Mouse (Mus musculus) MEL (cell line): Measurements from ENCODE around the gene Sri. TPM values are rescaled to one million over a fixed set of nuclear protein-coding genes. Genes with fewer than 3 reads are reported as not detected.
A peak's percentile ranks its signal among the peaks of the same experiment; 100 is the strongest.

Source experiments
- DNase-seq: peaks from one replicate; pipeline ENCODE4 v3.0.0; 2011; ENCODE audit warnings: low read depth, low spot score
- H3K27ac ChIP-seq: 2 replicates; pipeline ENCODE4 v1.5.1; 2012; ENCODE audit warnings: low read depth, mild to moderate bottlenecking, control low read depth, low read length, moderate library complexity; ENCODE audit not compliant: control insufficient read depth
- H3K27me3 ChIP-seq, 2 experiments: fragments of 150-350 bp in 1 of 2; sonication (generic) in 1 of 2; 2 replicates each; pipeline ENCODE4 v1.6.1; 2012; ENCODE audit warnings: low read length in 2 of 2, mild to moderate bottlenecking in 2 of 2, improper control_type of control experiment in 1 of 2, moderate library complexity in 1 of 2; ENCODE audit not compliant: insufficient read depth in 2 of 2, control insufficient read depth in 1 of 2
- H3K36me3 ChIP-seq, 2 experiments: 2 replicates each; pipeline ENCODE4 v1.6.1; 2012 to 2014; ENCODE audit warnings: low read length in 2 of 2, improper control_type of control experiment in 1 of 2, inconsistent platforms in 1 of 2, mild to moderate bottlenecking in 1 of 2; ENCODE audit not compliant: insufficient read depth in 2 of 2, control insufficient read depth in 1 of 2
- H3K4me1 ChIP-seq, 2 experiments: fragments of 150-350 bp in 1 of 2; sonication (generic) in 1 of 2; 2 replicates each; pipeline ENCODE4 v1.6.1; 2012; ENCODE audit warnings: low read length in 2 of 2, improper control_type of control experiment in 1 of 2, mild to moderate bottlenecking in 1 of 2; ENCODE audit not compliant: insufficient read depth in 2 of 2, control insufficient read depth in 1 of 2
- H3K4me3 ChIP-seq, 2 experiments: fragments of 150-350 bp in 1 of 2; sonication (generic) in 1 of 2; 2 replicates each; pipeline ENCODE4 v1.5.1; 2012; ENCODE audit warnings: low read depth in 2 of 2, low read length in 2 of 2, mild to moderate bottlenecking in 2 of 2, moderate library complexity in 2 of 2, control low read depth in 1 of 2, improper control_type of control experiment in 1 of 2; ENCODE audit not compliant: control insufficient read depth in 1 of 2, insufficient read depth in 1 of 2
- H3K79me2 ChIP-seq: 2 replicates; pipeline ENCODE4 v1.6.1; 2012; ENCODE audit warnings: mild to moderate bottlenecking, low read length, moderate library complexity; ENCODE audit not compliant: control insufficient read depth, poor library complexity, insufficient read depth
- H3K9ac ChIP-seq: 2 replicates; pipeline ENCODE4 v1.6.1; 2012; ENCODE audit warnings: low read depth, mild to moderate bottlenecking, control low read depth, low read length, moderate library complexity; ENCODE audit not compliant: control insufficient read depth, poor library complexity, severe bottlenecking
- H3K9me3 ChIP-seq: fragments of 150-350 bp; sonication (generic); replicated peaks from 2 replicates; pipeline ENCODE4 v1.6.1; 2012; ENCODE audit warnings: mild to moderate bottlenecking, low read length, improper control_type of control experiment, moderate library complexity; ENCODE audit not compliant: insufficient read depth
- BHLHE40 ChIP-seq: IDR thresholded peaks from 2 replicates; pipeline ENCODE4 v1.6.1; 2012; ENCODE audit warnings: low read depth, mild to moderate bottlenecking, inconsistent platforms, low read length, improper control_type of control experiment, borderline replicate concordance
- CHD1 ChIP-seq: IDR thresholded peaks from 2 replicates; pipeline ENCODE4 v1.6.1; 2012; ENCODE audit warnings: low read depth, mild to moderate bottlenecking, inconsistent platforms, low read length, improper control_type of control experiment
- CHD2 ChIP-seq: IDR thresholded peaks from 2 replicates; pipeline ENCODE4 v1.6.1; 2011; ENCODE audit warnings: low read length, improper control_type of control experiment
- E2F4 ChIP-seq: IDR thresholded peaks from 2 replicates; pipeline ENCODE4 v1.6.1; 2011; ENCODE audit warnings: low read depth, low read length, improper control_type of control experiment, borderline replicate concordance
- EP300 ChIP-seq, 2 experiments: IDR thresholded peaks; 2 replicates each; pipeline ENCODE4 v1.6.1; 2011; ENCODE audit warnings: improper control_type of control experiment in 2 of 2, low read length in 2 of 2, low read depth in 1 of 2, mild to moderate bottlenecking in 1 of 2
- ETS1 ChIP-seq: IDR thresholded peaks from 2 replicates; pipeline ENCODE4 v1.6.1; 2012; ENCODE audit warnings: low read depth, mild to moderate bottlenecking, inconsistent platforms, low read length, improper control_type of control experiment, moderate library complexity
- GABPA ChIP-seq: IDR thresholded peaks from 2 replicates; pipeline ENCODE4 v1.6.1; 2012; ENCODE audit warnings: low read depth, mild to moderate bottlenecking, inconsistent platforms, low read length, improper control_type of control experiment, moderate library complexity
- HCFC1 ChIP-seq: IDR thresholded peaks from 2 replicates; pipeline ENCODE4 v1.6.1; 2012; ENCODE audit warnings: low read depth, mild to moderate bottlenecking, inconsistent platforms, low read length, improper control_type of control experiment, moderate library complexity
- JUND ChIP-seq: IDR thresholded peaks from 2 replicates; pipeline ENCODE4 v1.6.1; 2011; ENCODE audit warnings: low read depth, mild to moderate bottlenecking, improper control_type of control experiment, low read length
- KAT2A ChIP-seq: conservative IDR thresholded peaks from 2 replicates; pipeline ENCODE4 v1.6.1; 2012; ENCODE audit warnings: low read depth, low read length, improper control_type of control experiment, inconsistent platforms
- MAFK ChIP-seq: IDR thresholded peaks from 2 replicates; pipeline ENCODE4 v1.6.1; 2011; ENCODE audit warnings: low read depth, mild to moderate bottlenecking, low read length, improper control_type of control experiment, borderline replicate concordance
- MAX ChIP-seq: IDR thresholded peaks from 2 replicates; pipeline ENCODE4 v1.6.1; 2011; ENCODE audit warnings: low read length, improper control_type of control experiment
- MAZ ChIP-seq: IDR thresholded peaks from 2 replicates; pipeline ENCODE4 v1.6.1; 2012; ENCODE audit warnings: low read depth, mild to moderate bottlenecking, inconsistent platforms, low read length, improper control_type of control experiment
- MEF2A ChIP-seq: IDR thresholded peaks from 2 replicates; pipeline ENCODE4 v1.6.1; 2014; ENCODE audit warnings: low read depth, mild to moderate bottlenecking, inconsistent platforms, low read length, improper control_type of control experiment; ENCODE audit not compliant: poor library complexity, insufficient replicate concordance, severe bottlenecking; ENCODE audit errors: extremely low read depth
- MXI1 ChIP-seq: IDR thresholded peaks from 2 replicates; pipeline ENCODE4 v1.6.1; 2011; ENCODE audit warnings: mild to moderate bottlenecking, low read depth, low read length, improper control_type of control experiment
- MYB ChIP-seq: IDR thresholded peaks from 2 replicates; pipeline ENCODE4 v1.6.1; 2011; ENCODE audit warnings: mild to moderate bottlenecking, low read depth, low read length, improper control_type of control experiment
- NELFE ChIP-seq: IDR thresholded peaks from 2 replicates; pipeline ENCODE4 v1.6.1; 2011; ENCODE audit warnings: low read depth, low read length, improper control_type of control experiment
- NRF1 ChIP-seq: IDR thresholded peaks from 2 replicates; pipeline ENCODE4 v1.6.1; 2014; ENCODE audit warnings: low read depth, mild to moderate bottlenecking, inconsistent platforms, low read length, improper control_type of control experiment, moderate library complexity; ENCODE audit not compliant: poor library complexity, insufficient read depth, severe bottlenecking
- POLR2A ChIP-seq, 2 experiments: IDR thresholded peaks; 2 replicates each; pipeline ENCODE4 v1.6.1; 2011 to 2012; ENCODE audit warnings: low read length in 2 of 2, mild to moderate bottlenecking in 2 of 2, control low read depth in 1 of 2, improper control_type of control experiment in 1 of 2, low read depth in 1 of 2, moderate library complexity in 1 of 2; ENCODE audit not compliant: control insufficient read depth in 1 of 2, insufficient read depth in 1 of 2, poor library complexity in 1 of 2
- POLR2AphosphoS2 ChIP-seq: IDR thresholded peaks from 2 replicates; pipeline ENCODE4 v1.6.1; 2011; ENCODE audit warnings: low read length, improper control_type of control experiment
- POLR2AphosphoS5 ChIP-seq: IDR thresholded peaks from 2 replicates; pipeline ENCODE4 v1.6.1; 2012; ENCODE audit warnings: low read depth, borderline replicate concordance, mild to moderate bottlenecking, inconsistent platforms, low read length, moderate library complexity, mixed read lengths
- RAD21 ChIP-seq: IDR thresholded peaks from 2 replicates; pipeline ENCODE4 v1.6.1; 2011; ENCODE audit warnings: mild to moderate bottlenecking, low read depth, low read length, improper control_type of control experiment
- RCOR1 ChIP-seq: IDR thresholded peaks from 2 replicates; pipeline ENCODE4 v1.6.1; 2012; ENCODE audit warnings: low read depth, mild to moderate bottlenecking, inconsistent platforms, low read length, improper control_type of control experiment
- SIN3A ChIP-seq: IDR thresholded peaks from 2 replicates; pipeline ENCODE4 v1.6.1; 2012; ENCODE audit warnings: low read length, improper control_type of control experiment, inconsistent platforms
- SMC3 ChIP-seq: IDR thresholded peaks from 2 replicates; pipeline ENCODE4 v1.6.1; 2011; ENCODE audit warnings: low read depth, low read length, improper control_type of control experiment
- TAL1 ChIP-seq: IDR thresholded peaks from 2 replicates; pipeline ENCODE4 v1.6.1; 2012; ENCODE audit warnings: mild to moderate bottlenecking, inconsistent platforms, low read length, moderate library complexity, mixed read lengths
- TBP ChIP-seq: IDR thresholded peaks from 2 replicates; pipeline ENCODE4 v1.8.0; 2011; ENCODE audit warnings: low read depth, low read length, improper control_type of control experiment
- TCF12 ChIP-seq: IDR thresholded peaks from 2 replicates; pipeline ENCODE4 v1.6.1; 2014; ENCODE audit warnings: low read depth, mild to moderate bottlenecking, inconsistent platforms, low read length, improper control_type of control experiment, moderate library complexity
- UBTF ChIP-seq: IDR thresholded peaks from 2 replicates; pipeline ENCODE4 v1.6.1; 2012; ENCODE audit warnings: low read depth, mild to moderate bottlenecking, inconsistent platforms, low read length, improper control_type of control experiment, moderate library complexity, borderline replicate concordance; ENCODE audit not compliant: insufficient read depth
- USF1 ChIP-seq: IDR thresholded peaks from 2 replicates; pipeline ENCODE4 v1.6.1; 2014; ENCODE audit warnings: low read depth, mild to moderate bottlenecking, inconsistent platforms, low read length, improper control_type of control experiment, moderate library complexity
- USF2 ChIP-seq, 2 experiments: IDR thresholded peaks; 2 replicates each; pipeline ENCODE4 v1.6.1; 2011 to 2012; ENCODE audit warnings: improper control_type of control experiment in 2 of 2, low read length in 2 of 2, borderline replicate concordance in 1 of 2, inconsistent platforms in 1 of 2, low read depth in 1 of 2, mild to moderate bottlenecking in 1 of 2; ENCODE audit not compliant: insufficient read depth in 1 of 2
- ZC3H11A ChIP-seq: IDR thresholded peaks from 2 replicates; pipeline ENCODE4 v1.6.1; 2012; ENCODE audit warnings: low read depth, mild to moderate bottlenecking, inconsistent platforms, low read length, improper control_type of control experiment
- ZKSCAN1 ChIP-seq: IDR thresholded peaks from 2 replicates; pipeline ENCODE4 v1.6.1; 2012; ENCODE audit warnings: low read depth, mild to moderate bottlenecking, inconsistent platforms, low read length, improper control_type of control experiment, moderate library complexity
- ZMIZ1 ChIP-seq: IDR thresholded peaks from 2 replicates; pipeline ENCODE4 v1.6.1; 2012; ENCODE audit warnings: low read depth, mild to moderate bottlenecking, inconsistent platforms, low read length, improper control_type of control experiment, moderate library complexity
- ZNF384 ChIP-seq: IDR thresholded peaks from 2 replicates; pipeline ENCODE4 v1.6.1; 2012; ENCODE audit warnings: low read depth, mild to moderate bottlenecking, inconsistent platforms, low read length, improper control_type of control experiment
- polyA plus RNA-seq, 2 experiments: library from polyadenylated mRNA; stranded (reverse) in 1 of 2; unstranded in 1 of 2; fragments of >175 nt in 1 of 2; fragments of >200 nt in 1 of 2; gene quantifications; 2 replicates each; pipeline versions ENCODE4 v1.2.1 to v1.2.4; 2012; ENCODE audit warnings: low replicate concordance in 2 of 2, low read depth in 1 of 2; ENCODE audit not compliant: insufficient read length in 2 of 2, insufficient read depth in 1 of 2, missing spikeins in 1 of 2
- total RNA-seq: library from RNA; depleted of rRNA; stranded (reverse); fragments of 300-350 nt; gene quantifications from 2 replicates; pipeline ENCODE4 v1.2.3, GENCODE M21; 2012

Sri gene
- total and polyA plus RNA-seq, 3 experiments, result 115 to 124 TPM; not detected in 1

GRCm38 (mm10) chr5:8056141-8057017 lies 10.5 kb downstream of the Sri start:
- H3K79me2 ChIP-seq, result peaks cover 7% of the 10 kb centered on the region; the same call in 1 of the 2 replicates
- H3K4me1 ChIP-seq, result peaks cover 0 to 5% of the 10 kb centered on the region in 2 experiments; a peak in 2 of 4 replicates
- peaks cover 0 to 5% of the 10 kb centered on the region in 2 experiments; a peak in 2 of 4 replicates for H3K36me3 ChIP-seq
- peak; percentile 81 for DNase-seq
- peak overlapping the region; percentile 81 for H3K27ac ChIP-seq
- H3K4me3 ChIP-seq, result peak overlapping the region; percentile 92 to 99
- H3K9me3 ChIP-seq, result no peaks in the 10 kb centered on the region
- H3K27me3 ChIP-seq, result no peaks in the 10 kb centered on the region
- peak overlapping the region; percentile 99 for H3K9ac ChIP-seq
- no peak for TF ChIP-seq KAT2A
- TF ChIP-seq JUND, result no peak
- peak; percentile 71; the same call in 1 of the 2 replicates for TF ChIP-seq SIN3A
- TF ChIP-seq UBTF, result no peak
- no peak for TF ChIP-seq CHD2
- no peak for TF ChIP-seq ZKSCAN1
- no peak for TF ChIP-seq SMC3
- TF ChIP-seq TBP, result peak; percentile 48
- TF ChIP-seq ZNF384, result no peak
- no peak for TF ChIP-seq ZC3H11A
- TF ChIP-seq MAX, result 0 out of 2 replicates have a peak, but pooled peaks have one; percentile 19
- no peak for TF ChIP-seq USF2 (IDR thresholded peaks at IDR 0.05; ENCODE audit: borderline replicate concordance in 1 of 2, insufficient read depth in 1 of 2, low read depth in 1 of 2, low read length in 2 of 2)
- no peak for TF ChIP-seq NRF1
- TF ChIP-seq ZMIZ1, result no peak; the same call in 1 of the 2 replicates
- no peak for TF ChIP-seq MAZ
- no peak for TF ChIP-seq MEF2A
- TF ChIP-seq MAFK, result no peak
- no peak for TF ChIP-seq RAD21
- peak; percentile 66; the same call in 1 of the 2 replicates for TF ChIP-seq POLR2AphosphoS2
- TF ChIP-seq MXI1, result peak; percentile 81; the same call in 1 of the 2 replicates
- TF ChIP-seq TCF12, result no peak; the same call in 1 of the 2 replicates
- TF ChIP-seq E2F4, result no peak
- TF ChIP-seq HCFC1, result no peak
- TF ChIP-seq POLR2AphosphoS5, result peak; percentile 33; the same call in 1 of the 2 replicates
- TF ChIP-seq NELFE, result peak; percentile 69
- no peak for TF ChIP-seq RCOR1
- TF ChIP-seq USF1, result no peak
- TF ChIP-seq POLR2A (IDR thresholded peaks at IDR 0.05; ENCODE audit: control insufficient read depth in 1 of 2, insufficient read depth in 1 of 2, low read depth in 1 of 2, low read length in 2 of 2, poor library complexity in 1 of 2), result peak; percentile 65 to 82
- no peak for TF ChIP-seq TAL1
- TF ChIP-seq BHLHE40, result no peak
- no peak for TF ChIP-seq MYB
- peak; percentile 98 for TF ChIP-seq CHD1
- no peak; a peak in 1 of 4 replicates for TF ChIP-seq EP300 (IDR thresholded peaks at IDR 0.05; ENCODE audit: low read depth in 1 of 2, low read length in 2 of 2)
- TF ChIP-seq ETS1, result 0 out of 2 replicates have a peak, but pooled peaks have one; percentile 10
- no peak for TF ChIP-seq GABPA
